Mouse (Mus musculus): Measurements from ENCODE around the gene Grin2d.
"Not testable (repeated sequence)": the region's sequence is repeated elsewhere in the genome, so short reads cannot be mapped to it uniquely, and the experiment has no call there.

Grin2d gene

DNA sequence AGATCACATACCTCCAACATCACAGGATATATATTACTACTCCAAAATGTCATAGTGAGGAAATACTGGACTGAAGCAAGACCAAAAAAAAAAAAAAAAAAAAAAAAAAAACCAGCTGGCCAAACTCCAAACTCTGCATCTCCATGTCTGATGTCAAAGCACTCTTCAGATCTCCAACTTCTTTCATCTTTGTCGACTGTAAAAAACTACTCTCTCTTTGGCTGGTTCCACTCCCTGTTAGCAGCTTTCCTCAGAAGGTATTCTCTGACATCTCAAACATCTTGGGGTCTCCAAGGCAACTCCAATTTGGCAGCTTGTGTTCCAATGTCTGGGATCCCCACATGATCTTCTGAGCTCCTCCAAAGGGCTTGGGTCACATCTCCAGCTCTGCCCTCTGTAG lies at the start of gene Grin2d:
Grin2d (minus strand) TSS at position 101 of the 400 bp plus-strand sequence.
- not testable (repeated sequence) for DNase-seq (ENCODE audit: low spot score in 2 of 2)

DNA sequence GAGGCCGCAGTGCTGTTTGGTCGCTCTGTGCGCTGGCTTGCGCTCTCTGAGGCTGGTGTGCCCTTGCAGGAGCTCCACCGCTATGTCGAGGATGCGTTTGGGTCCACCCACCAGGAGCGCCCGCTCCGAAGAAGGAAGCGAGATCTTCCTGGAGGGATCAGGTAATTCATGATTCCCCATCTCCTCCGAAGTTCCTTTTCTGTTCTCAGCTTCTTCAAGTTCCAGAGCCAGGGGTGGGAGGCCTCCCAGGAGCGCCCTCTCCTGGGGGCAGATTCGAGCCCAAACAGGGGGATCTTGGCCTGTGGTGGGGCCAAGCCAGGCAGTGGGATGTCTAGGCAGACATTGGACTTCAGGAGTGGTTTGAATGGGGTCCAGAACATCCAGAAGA lies 46.2 kb upstream of the Grin2d start:
- peak; percentile 55 to 73 for DNase-seq (ENCODE audit: low spot score in 2 of 2)

DNA sequence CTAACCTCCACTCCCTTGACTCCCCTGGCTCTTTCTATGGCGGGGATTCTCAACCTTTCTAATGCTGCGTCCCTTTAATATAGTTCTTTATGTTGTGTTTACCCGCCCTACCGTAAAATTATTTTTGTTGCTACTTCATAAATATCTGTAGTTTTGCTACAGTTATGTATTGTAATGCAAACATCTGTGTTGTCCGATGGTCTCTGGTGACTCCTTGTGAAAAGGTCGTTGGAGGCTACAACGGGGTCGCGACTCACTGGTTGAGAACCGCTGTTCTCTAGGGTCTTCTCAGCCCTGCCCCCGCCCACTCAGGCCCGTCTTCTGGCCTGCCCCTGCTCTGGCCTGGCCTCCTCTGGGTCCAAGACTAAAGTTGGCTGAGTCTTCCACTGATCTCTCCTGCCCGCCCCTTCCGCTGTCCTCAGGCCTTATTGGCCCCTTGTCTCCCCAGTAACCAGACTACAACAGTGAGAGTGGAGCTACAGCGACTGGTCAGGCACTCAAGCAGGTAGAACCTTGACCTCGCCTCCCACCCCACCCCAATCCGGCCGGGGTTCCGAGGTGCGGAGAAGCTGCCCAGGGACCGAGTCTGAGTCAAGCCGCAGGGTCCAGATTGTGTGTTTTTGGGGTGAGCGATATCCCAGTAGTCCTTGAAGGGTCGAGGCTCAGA lies 45.7 kb upstream of the Grin2d start, which contains the start of gene Ccdc114:
Ccdc114 (plus strand) TSS at position 311 of the 667 bp plus-strand sequence.
- peak in 1 of 2 experiments; percentile 50 for DNase-seq (ENCODE audit: low spot score in 2 of 2)

DNA sequence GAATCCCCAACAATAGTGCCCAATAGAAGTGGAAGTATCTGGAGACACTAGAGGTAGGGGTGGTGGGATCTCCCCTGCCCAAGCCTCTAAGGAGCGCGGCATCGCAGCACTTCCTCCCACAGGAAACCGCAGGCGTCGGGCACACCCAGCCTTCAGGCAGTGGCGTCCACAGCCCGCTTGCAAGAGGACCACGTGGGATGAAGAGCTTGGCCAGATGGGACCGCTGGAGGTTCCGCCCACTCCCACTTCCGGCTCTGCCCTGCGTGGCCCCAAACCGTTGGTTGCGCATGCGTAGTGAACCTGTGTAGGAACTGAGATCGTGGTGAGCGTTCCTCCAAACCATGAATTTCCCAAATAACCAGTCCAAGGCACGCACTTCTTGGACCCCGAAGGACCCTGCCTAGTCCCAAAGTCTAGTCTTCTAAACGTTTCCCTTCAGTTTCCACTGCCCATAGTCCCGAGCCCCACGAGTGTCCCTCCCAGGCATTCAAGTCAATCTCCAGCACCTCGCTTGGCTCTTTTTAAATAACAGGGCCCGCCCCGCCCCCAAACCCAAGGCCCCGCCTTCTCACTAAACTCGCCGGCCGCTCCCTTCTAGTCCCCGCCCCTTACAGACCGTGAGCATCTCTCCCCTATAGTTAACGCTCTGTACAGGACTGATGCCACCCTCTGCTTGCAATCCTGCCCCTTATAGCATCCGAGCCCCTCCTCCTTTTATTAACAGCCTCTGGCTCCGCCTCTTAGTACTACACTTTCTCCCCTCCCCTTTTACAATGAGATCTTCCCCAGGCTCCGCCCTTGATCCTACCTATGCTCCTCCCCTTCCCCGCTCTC lies 45.0 kb upstream of the Grin2d start:
- DNase-seq (ENCODE audit: low spot score in 2 of 2): peak; percentile 94

DNA sequence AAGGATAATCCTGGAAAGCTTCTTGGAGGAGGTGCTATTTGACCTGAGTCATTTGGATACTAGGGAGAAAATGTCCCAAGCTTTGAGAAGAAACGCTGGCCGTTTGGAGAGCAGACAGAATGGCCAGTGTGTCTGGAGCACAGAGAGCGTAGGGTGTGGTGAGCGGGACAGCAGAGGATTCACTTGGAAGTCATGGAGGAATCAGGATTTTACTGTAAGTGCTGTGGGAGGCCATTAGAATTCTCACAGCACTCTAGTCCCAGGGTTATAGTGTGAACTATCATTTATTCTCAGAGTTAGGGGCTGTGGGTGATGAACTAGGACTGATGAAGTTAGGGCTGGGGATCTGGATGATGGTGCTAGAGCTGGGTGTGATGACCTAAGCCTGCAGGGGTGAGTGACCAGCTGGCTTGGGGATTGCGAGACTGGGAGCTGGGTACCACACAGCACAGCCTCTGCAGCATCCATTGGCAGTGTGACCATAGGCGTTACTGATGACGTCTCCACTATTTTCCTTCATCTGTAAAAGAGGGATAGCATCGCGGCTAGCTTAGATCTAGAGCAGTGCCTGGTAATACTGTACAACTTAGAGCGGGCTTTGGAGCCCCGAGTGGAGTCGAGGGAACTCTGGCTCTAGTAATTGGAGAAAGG lies 43.9 kb upstream of the Grin2d start:
- DNase-seq (ENCODE audit: low spot score in 2 of 2): no peak

DNA sequence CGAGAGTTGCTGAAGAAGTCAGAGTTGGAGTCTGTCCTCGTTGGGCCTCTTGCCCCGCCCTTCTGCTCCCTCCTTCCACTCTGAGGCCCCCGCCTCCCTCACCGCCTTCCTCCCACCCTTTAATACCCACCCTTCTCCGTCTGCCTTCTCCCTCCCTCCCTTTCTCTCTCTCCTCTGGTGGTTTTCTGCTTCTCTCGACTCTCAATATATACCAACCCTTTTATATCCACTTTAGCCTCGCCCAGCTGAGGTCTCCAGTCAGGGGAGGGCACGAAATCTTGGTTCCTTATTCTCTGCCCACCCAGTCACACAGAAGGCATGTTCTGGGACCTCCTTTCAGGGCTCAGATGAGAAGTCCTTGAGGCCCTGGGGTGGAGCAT lies 43.1 kb upstream of the Grin2d start, which contains the start of gene Emp3:
Emp3 (minus strand) TSS at position 163 of the 380 bp plus-strand sequence.
- peak; percentile 68 to 71 for DNase-seq (ENCODE audit: low spot score in 2 of 2)

DNA sequence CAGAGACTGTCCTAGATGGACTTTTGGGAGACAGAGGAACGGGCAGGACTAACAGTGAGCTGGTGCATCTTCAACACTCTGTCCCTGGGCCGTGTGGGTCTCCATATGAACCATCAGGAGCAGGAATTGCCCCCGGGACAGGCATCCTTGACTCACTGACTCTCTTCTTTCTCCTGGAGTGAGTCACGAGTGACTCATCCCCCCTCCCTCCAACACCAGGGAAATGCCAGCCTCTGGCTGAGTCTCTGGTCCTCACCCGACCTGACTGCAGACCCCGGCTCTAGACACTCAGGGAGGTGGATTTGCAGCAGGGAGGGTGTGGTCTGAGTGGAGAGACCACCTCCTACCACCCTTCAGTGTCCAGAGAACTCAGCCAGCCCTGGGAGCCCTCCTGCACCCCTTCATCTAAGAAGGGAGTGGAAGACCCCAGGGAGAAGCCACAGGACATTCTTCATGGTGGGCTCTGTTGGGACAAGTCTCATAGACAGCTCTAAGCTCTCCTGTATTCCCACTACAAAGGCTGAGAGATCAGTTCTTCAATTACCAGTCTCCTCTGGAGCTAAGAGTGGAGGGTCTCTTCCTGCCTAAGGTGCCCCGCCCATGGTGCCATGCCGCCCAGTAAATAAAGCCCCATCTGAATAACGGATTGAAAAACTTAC lies 42.5 kb upstream of the Grin2d start:
- peak; percentile 26 to 28 for DNase-seq (ENCODE audit: low spot score in 2 of 2)

DNA sequence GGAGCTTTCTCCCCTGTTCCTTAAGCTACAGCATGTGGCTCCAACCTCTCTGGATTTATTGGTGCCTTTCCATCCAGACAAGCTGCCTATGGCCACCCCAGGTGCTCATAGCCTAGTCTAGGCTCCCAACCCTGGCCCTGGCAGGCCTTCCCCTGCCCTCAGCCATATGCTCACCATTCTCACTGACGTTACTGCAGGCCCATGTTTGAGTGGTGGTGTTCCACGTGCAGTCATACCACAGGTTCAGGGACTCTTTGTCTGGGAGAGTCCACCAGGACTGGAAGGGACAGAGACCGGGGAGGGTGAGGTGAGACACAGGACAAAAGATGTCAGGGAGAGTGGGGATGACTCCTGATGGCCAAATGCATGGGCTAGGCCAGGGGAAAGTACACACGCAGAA lies 41.6 kb upstream of the Grin2d start:
- DNase-seq (ENCODE audit: low spot score in 2 of 2): no peak

DNA sequence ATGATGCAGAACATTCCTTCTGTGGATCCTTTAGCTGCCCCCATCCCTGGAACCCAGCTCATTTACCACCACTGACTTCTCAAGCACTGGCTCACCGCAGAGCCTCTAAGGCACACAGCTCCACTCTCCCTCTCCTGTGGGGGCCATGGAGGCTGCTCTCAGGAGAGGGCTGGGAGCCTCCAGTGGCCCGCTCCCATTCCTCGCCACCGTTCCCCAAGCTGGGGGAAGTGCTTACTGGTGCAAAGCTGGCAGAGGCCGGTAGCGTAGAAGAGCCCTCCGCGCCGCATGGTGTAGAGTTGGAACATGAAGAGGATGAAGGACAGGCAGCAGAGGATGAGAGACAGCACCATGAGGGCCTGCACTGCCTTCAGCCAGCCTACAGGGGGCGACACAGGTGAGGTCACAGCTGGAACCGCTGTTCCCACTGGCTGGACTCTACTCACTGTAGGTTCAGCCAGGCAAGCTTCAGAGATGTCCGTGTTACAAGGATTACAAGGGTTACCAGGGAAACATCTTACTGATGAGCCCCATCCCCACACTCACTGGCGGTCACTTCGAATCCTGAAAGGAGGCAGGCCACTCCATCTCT lies 41.0 kb upstream of the Grin2d start:
- peak; percentile 26 to 41 for DNase-seq (ENCODE audit: low spot score in 2 of 2)

DNA sequence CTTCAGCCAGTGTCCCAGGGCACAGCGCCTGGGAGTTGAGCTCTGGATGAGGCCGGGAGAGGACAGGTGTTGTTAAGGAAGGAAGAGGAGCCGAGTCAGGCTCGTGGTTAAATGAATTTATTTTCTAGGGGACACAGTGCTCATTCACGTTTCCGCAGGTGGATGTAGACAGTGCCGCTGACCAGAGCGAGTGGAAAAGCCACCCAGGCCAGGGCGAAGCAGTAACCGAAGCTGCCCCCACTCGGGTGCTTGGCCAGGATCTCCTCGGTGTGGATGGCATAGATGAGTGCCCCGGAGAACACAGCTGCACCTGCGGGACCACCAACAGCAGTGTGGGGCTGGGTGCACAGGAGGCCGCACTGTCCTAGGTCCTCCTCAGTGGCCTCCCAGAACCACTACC lies 39.7 kb upstream of the Grin2d start:
- DNase-seq (ENCODE audit: low spot score in 2 of 2): peak in 1 of 2 experiments; percentile 21

DNA sequence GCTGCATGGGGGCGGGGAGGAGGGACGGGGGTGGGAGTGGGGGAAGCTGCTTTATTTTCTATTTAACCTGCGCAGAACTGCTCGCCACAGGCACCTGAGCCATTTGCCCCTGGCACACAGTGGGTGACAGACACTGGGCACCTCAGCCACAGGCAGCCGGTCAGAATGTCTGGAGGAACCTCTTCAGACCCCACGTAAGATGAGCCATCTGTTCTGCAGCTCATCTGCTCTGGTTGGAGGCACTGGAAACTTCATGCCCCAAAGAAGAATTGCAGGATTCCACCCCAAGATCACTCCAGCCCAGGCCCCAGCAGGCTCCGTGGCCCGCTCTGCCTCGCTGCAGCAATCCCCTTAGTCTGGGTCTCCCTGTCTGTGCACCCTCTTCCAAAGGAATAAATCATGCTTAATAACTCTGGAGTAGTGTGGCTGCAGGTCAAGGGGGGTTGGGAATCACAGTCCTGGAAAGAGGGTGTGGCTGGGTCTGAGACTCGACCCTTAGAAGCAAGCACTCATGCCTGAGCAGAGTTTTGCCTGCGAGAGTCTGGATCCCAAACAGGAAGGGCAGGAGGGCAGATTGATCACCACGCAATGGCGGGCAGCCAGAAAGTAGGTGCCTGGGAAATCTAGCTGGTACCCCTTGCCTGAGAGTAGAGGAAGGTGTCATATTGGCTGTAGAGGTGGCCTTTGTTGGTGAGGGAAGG lies 39.0 kb upstream of the Grin2d start:
- DNase-seq (ENCODE audit: low spot score in 2 of 2): peak in 1 of 2 experiments; percentile 23

DNA sequence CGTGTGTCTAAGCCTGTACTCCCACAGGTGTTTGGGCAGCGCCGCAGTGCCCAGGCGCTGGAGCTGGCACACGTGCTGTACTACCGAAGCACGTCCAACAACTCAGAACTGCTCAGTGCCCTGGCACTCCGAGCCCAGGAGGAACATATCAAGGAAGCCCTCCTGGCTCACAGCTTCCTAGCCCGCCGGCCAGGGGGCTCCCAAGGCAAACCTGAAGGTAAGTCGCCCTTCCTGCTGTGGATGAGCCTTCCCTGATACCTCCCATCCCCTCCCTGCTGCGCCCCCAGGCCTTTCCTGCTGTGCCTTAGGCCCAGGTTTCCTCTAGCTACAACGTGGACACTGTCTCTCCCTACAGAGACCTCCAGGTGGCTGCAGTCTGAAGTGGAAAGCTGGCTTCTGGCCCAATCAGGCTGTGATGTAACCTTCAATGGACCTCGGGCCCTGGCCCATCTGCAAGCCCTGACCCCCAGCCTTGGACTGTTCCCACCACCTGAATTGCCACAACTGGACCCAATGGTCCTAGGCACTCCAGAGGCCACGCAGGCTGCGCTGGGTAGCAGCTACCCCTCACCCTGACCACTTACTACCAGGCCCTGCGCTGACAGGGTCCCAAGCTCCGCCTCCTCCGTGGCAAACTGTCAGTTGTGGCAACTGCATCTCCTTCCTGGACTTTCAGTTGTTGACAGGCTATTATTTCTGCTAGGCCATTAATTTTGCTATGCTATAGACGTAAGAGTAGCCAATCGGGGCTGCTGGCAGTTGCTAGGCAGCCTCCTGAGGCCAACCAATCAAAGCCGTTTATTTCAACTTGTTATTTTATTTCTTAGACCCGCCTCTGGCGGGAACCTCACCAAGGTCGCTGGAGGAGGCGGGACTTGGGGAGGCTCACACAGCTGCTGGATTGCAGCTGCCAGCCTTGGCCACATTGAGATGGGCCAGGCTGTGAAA lies 38.2 kb upstream of the Grin2d start:
- DNase-seq (ENCODE audit: low spot score in 2 of 2): peak; percentile 85 to 90

DNA sequence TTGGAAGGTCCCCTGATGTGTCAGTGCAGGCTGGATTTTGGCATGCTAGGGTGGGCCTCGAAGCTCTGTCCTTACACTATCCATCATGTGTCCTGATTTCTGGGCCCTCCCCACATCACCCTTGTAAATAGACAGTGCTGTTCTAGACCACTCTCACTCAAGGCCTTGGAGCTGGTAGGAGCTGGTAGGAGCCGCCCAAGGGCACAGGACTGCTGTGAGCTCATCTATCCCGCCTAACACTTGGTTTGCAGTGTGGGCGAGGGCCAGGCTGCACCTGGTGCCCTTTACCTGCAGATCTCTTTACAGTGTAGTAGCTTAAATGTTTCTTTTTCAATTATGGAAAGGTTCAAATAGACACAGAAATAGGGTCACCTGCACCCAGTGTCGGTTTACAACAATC lies 36.8 kb upstream of the Grin2d start:
- DNase-seq (ENCODE audit: low spot score in 2 of 2): no peak

DNA sequence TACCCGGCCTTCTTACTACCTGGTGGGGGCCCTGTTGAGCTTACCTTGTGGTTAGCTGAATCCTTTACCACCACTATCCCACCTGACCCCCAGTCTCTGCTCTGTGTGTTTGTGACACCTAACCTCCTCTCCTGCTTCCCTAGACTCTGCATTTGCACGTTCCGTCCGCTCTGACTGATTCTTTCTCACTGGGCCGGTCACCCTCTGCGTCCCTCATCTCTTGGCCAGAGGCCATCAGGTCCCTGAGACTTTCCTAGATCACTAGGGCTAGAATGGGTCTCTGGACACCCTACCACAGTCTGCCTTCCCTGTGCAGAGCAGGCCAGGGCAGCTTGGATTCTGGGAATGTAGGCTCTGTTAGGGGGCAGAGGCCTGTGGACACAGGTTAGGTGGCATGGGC lies 35.9 kb upstream of the Grin2d start:
- DNase-seq (ENCODE audit: low spot score in 2 of 2): no peak

DNA sequence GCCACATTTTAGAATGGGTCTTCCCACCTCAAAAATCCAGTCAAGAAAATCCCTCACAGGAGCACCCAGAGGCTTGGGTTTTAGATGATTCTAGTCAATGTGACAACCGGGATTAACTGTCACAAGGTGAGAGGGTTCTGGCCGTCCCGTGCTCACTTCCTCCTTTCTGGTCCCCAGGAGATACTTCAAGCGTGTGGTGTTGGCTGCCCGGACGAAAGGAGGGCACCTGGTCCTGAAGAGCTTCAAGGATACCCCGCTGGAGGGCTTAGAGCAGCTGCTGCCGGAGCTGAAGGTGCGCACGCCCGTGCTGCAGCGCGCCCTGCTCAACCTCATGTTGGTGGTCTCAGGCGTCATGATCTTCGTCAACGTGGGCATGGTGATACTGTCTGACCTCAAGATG lies 31.0 kb upstream of the Grin2d start:
- no peak for DNase-seq (ENCODE audit: low spot score in 2 of 2)

DNA sequence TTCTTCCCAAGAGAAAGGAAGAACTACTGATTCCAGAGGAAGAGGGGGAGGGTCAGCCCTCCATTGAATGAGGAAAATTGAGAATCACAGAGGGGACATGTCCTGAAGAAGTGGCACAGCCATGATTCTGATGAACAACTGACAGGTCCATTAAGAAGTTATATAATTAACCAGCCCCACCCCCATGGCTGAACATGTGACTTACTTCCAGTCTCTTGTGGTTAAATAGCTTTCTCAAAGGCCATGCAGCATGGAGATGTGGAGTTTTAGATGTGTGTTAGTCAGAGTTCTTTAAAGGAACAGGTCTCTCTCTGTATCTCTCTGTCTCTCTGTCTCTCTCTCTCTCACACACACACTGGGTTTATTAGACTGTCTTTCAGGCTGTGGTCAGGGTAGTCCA lies 30.2 kb upstream of the Grin2d start:
- no peak for DNase-seq (ENCODE audit: low spot score in 2 of 2)

DNA sequence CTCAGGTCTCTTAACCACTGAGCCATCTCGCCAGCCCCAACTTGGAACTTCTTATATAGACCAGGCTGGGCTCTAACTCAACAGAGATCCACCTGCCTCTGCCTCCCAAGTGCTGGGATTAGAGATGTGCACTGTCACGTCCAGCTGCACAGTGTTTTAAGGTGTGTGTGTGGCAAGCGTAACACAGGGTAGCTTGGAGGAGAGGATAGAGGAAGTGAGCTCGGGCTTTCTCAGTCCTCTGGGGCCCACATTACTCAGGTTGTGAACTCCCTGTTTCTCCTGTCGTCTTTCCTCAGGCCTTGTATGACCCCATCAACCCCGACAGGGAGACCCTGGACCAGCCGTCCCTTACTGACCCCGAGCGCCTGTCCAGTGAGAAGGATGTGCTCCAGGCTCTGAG lies 28.4 kb upstream of the Grin2d start:
- DNase-seq (ENCODE audit: low spot score in 2 of 2): no peak

DNA sequence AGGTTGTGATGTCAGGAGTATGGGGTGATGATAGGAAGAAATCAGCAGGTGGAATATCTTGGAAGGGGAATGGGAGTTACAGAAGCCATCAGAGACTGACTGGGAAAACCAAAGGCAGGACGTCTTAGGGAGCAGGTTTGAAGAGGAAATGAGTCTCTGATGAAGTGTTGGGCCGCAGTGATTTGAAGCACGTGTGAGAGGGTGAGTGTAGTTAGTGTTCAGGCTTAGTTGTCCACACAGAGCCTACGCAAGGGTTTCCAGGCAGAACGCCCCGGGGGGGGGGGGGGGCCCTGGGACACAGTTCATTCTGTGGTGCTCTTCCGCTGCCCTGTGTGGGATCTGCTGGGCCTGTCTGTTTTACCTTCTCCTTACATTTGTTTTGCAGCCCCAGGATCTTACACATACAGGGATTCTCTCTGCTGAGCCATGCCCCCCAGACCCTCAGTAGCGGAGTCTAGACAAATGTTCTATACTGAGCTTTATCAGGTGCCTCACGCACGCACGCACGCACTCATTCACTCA lies 24.4 kb upstream of the Grin2d start:
- no peak for DNase-seq (ENCODE audit: low spot score in 2 of 2)

DNA sequence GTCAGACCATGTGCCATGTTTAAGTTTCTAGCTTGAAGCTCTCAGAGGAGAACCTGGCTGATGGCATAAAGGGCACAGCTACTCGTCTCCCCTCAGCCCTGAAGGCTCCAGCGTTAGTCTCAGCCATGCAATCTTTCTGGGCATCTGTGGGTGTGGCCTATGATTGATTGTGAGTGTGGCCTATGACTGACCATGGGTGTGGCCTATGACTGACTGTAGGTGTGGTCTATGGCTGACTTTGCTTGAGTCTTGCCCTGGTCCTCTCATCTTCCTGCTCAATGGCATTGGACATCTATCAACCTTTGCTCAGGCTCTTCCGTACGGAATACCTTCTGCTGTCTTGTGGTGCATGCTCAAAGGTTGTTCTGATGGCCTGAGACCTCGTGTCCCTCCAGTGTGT lies 23.4 kb upstream of the Grin2d start:
- DNase-seq (ENCODE audit: low spot score in 2 of 2): no peak

DNA sequence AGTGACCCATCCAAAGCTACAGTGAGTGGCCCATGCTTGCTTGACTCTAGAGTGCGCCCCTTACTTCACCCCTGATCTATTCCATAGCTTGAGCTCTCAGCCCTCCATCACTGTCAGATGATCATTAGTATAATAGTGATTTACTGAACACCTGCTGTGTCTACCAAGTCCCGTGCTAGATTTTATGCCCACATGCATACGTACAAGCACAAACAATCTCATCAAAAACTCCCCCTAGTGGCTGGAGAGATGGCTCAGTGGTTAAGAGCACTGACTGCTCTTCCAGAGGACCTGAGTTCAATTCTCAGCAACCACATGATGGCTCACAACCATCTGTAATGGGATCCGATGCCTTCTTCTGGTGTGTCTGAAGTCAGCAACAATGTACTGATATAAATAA lies 19.9 kb upstream of the Grin2d start:
- DNase-seq (ENCODE audit: low spot score in 2 of 2): peak; percentile 29 to 71
